Mouse (Mus musculus): Measurements from ENCODE around the gene Pank2.
"Not testable (repeated sequence)": the region's sequence is repeated elsewhere in the genome, so short reads cannot be mapped to it uniquely, and the experiment has no call there.

Pank2 gene

DNA sequence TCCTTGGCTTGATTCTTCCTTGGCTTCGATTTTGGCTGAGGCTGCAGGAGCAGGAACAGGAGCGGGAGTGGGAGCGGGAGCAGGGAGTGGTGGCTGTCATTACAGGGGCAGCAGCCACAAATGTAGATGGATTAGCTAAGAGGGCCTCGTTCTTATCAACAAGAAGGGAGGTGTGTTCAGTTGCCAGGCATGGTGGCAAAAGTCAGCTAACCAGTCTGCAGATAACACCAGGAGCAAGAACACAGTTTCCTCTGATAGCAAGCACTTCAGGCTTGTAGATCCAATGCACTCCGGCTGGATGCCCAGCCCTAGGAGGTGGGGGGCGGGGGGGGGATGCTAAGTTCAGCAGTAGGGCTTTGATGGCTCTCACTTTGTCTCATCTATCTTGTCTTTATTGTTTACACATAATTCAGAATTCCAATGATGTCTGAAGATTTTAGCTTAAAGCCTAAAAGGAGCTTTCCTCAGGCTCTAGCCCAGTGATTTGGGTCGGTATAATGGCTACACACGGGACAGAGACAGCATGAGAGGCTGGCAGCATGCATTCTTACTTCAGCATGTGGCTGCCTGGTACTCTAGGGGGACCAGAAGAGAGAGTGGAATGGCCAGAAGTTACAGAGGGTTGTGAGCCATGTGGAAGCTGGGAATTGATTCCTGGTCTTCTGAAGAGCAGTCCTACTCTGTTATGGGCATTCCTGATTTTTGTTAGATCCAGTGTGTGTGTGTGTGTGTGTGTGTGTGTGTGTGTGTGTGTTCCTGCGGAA is 1.6 kb upstream of the Pank2 start:
- peak; percentile 23 for DNase-seq (ENCODE audit: low spot score)

GRCm38 (mm10) chr2:131261481-131262212 is 648 bp upstream of the Pank2 start:
- DNase-seq (ENCODE audit: low spot score): peak; percentile 78

- peak; percentile 79 for DNase-seq (ENCODE audit: low spot score)
Measured at GRCm38 (mm10) chr2:131262680-131263670, 680 bp downstream of the Pank2 start.

GRCm38 (mm10) chr2:131264027-131264426 is 1.7 kb downstream of the Pank2 start:
- DNase-seq (ENCODE audit: low spot score): no peak

DNA sequence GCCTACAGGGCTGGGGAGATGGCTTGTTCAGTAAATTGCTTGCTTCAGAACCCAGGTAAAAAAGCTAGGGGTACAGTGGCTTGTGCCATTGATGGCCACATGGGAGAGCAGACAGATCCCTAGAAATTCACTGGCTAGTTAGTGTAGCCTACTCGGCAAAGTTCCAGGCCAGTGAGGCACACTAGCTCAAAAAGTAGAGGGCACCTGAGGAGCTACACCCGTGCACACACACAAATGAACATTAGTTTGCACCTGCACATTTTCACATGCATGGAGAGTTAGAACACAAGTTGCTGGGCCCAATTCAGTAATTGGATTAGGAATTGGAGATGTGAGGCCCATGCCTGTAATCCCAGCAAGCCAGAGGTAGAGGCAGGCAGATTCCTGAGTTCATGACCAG is 2.8 kb downstream of the Pank2 start:
- no peak for DNase-seq (ENCODE audit: low spot score)

DNA sequence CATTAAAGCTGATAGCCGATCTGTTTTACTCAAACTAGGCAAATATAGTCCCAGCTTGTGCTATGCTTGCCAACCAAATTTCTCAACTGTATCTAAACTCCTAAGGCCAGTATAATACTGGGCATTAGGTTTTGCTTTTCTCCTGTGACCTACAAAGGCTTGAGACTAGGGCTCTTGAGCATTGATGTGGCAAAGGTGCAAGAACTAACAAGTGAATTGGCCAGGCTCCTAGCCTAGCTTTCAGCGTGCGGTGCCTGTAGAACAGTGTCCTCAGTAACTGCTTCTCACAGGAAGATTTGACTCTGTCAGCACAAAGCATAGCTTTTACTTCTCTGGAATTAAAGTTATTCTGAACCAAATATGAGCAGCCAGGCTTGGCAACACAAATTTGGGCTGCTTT is 13.2 kb downstream of the Pank2 start:
- DNase-seq (ENCODE audit: low spot score): no peak

DNA sequence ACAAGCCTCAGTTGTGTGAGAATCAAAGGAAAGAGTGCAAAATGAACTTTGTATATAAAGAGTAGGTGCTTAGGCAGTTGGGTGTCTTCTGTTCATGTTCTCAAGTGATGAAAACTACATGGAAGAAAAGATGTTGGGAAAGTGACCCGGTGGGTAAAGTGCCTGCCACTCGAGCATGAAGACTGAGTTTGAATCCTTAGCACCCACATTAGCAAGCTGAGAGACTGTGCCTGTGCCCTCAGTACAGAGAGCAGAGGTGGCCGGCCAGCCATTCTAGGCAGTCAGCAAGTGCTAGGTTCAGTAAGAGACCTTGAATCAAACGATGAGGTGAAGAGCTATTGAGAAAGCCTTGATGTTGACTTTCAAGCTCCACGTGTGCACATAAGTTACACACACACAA is 14.4 kb downstream of the Pank2 start:
- DNase-seq (ENCODE audit: low spot score): no peak

GRCm38 (mm10) chr2:131281596-131281995 is 19.3 kb downstream of the Pank2 start:
- DNase-seq (ENCODE audit: low spot score): no peak

- no peak for DNase-seq (ENCODE audit: low spot score)
Measured at GRCm38 (mm10) chr2:131286276-131286675, 24.0 kb downstream of the Pank2 start.

GRCm38 (mm10) chr2:131290669-131291068 is 28.4 kb downstream of the Pank2 start:
- peak; percentile 12 for DNase-seq (ENCODE audit: low spot score)

GRCm38 (mm10) chr2:131296746-131297261 is 34.5 kb downstream of the Pank2 start:
- no peak for DNase-seq (ENCODE audit: low spot score)

DNA sequence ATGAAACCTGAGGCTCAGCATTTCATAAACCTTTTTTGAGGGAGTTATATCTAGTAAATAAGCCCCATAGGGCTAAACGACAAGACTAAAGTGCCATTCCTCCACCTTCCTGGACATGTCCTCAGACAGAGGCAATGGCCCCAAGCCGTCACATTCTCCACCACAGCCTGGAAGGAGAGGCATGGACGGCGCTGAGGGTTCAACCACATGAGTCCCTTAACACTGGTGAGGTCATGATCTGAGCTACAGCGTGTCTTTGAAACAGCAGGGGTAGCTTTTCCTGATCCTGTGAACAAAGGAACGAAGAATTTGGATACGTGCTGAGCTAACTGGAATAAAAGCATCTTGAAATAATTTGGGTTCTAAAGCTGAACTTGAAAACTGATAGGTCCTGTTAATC is 36.4 kb downstream of the Pank2 start:
- DNase-seq (ENCODE audit: low spot score): not testable (repeated sequence)

DNA sequence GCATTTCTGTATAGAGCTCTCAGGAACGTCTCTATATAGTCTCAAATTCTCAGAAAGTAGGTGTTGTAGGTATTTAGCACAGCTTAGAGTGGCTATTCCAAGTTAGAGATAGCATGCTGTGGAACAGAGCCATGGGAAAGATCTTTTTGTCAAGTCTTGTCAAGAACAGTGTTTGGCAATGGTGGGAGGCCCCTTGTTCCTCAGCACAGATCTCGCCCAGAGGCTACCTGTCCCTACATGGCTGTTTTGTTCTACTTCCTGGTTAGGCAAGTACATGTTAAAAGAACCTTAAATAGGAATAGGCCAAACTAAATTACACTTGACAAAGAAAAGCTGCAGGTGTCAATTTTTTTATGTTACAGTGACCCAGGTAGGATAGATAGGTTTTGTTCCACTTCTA is 38.2 kb downstream of the Pank2 start:
- no peak for DNase-seq (ENCODE audit: low spot score)

- no peak for DNase-seq (ENCODE audit: low spot score)
Measured at GRCm38 (mm10) chr2:131301635-131302034, 39.3 kb downstream of the Pank2 start.

DNA sequence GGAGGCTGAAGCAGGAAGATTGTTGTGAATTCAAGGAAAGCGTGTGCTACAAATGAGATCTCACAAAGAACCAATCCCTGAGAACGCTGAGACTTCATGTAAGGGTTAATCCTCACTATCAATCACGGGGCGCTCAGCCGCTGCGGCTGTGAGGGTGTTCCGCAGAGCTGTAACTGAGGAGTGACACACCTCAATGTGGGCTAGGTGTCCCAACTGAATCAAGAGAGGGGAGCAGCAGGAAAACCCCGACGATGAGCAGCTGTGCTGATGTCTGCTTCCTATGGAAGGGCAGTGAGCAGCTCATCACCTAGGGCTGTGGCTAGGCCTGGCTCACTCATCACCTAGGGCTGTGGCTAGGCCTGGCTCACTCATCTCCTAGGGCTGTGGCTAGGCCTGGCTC is 42.2 kb downstream of the Pank2 start:
- no peak for DNase-seq (ENCODE audit: low spot score)

- DNase-seq (ENCODE audit: low spot score): peak; percentile 57
Measured at GRCm38 (mm10) chr2:131305226-131305625, 42.9 kb downstream of the Pank2 start.

DNA sequence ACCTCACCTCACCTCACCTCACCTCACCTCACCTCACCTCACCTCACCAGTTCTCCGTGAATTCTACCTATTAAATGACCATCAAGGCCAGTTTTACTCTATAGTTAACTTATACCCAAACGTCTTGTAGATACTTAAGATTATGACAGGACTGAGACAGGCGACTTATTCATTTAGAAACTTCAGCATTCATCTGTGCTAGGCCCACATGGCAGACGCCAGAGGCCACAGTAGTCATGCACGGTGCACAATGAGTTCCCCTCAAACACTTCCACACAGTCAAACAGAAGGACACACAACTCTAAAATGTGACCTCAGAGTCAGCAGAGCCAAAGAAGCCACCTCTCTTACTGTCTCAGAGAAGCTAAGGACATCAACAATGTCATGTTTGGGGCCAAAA is 45.1 kb downstream of the Pank2 start:
- DNase-seq (ENCODE audit: low spot score): no peak

DNA sequence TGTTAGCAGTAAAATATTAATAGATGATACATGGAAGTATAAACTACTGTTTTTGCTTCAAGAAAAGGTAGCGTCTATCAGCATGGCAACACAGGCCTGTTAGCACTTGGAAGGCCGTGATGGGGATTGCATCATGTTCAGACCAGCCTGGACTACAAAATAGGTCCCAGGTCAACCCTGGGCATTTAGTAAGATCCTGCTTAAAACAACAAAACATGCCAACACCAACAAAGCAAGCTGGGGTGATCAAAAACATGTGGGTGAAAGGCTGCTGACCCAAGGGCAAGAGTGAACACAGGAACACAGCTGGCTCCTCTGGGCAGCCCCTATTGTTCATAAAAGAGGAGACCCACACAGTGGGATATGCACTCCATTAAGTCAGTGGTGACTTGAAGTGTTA is 45.5 kb downstream of the Pank2 start:
- DNase-seq (ENCODE audit: low spot score): no peak

GRCm38 (mm10) chr2:131309296-131309695 is 47.0 kb downstream of the Pank2 start:
- no peak for DNase-seq (ENCODE audit: low spot score)

GRCm38 (mm10) chr2:131316167-131316566 is 53.9 kb downstream of the Pank2 start:
- DNase-seq (ENCODE audit: low spot score): no peak

GRCm38 (mm10) chr2:131319401-131319800 is 57.1 kb downstream of the Pank2 start:
- no peak for DNase-seq (ENCODE audit: low spot score)

DNA sequence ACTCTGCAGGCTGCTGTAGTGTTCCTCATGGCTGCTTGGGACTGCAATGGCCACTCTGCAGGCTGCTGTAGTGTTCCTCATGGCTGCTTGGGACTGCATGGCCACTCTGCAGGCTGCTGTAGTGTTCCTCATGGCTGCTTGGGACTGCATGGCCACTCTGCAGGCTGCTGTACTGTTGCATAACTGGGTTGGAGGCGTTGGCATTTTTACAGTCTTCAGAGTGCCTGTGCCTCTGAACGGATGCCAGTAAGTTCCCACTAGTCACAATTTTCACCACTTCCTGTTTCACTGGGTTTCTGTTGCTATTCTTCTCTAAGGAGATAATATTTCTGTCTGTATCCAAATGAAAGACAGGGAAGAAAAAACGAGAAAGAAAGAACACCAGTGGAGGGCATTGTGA is 58.9 kb downstream of the Pank2 start:
- not testable (repeated sequence) for DNase-seq (ENCODE audit: low spot score)

All from MN1 (cell line).